Mouse (Mus musculus): ENCODE data around the gene 9430097D07Rik. TPM values are rescaled to one million over a fixed set of nuclear protein-coding genes. Genes with fewer than 3 reads are reported as not detected.

Gene 9430097D07Rik
- polyA plus RNA-seq, 1 experiment from 2014 or later, result 0.08 TPM

DNA sequence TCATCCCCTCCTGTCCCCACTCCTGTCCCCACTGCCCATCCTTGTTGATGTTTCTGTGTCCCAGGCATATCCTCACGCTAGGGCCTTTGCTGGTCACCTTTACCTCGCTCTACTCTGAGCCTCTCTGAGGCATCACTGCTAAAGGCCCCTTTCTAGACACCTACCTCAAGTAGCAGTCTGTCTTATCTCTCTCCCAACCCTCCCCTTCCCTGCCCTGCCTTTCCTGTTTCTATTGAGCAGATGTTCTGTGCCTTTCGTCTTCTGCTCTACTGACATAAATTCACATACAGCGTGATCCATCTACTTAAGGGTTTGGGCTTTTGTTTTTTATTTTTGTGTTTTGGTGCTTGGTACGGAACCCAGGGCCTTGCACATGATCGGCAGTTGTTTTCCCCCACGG lies 19.5 kb downstream of the 9430097D07Rik start:
- Histone ChIP-seq H3K4me2 (no peak overlapping the region), H3K9ac (no peak overlapping the region), H3K4me1 (replicated peaks) (peaks cover 11% of the 10 kb centered on the region), H3K27ac (no peak overlapping the region), H3K4me3 (no peak overlapping the region), H3K9me3 (replicated peaks) (no peaks in the 10 kb centered on the region), H3K36me3 (0 out of 2 replicates have a peak, but pooled peaks cover 6% of the 10 kb centered on the region), H3K27me3 (no peaks in the 10 kb centered on the region)
- WGBS, result 74% methylated on average over 7 of the region's 7 CpGs
- no peak for ATAC-seq (replicated peaks; ENCODE audit: insufficient number of reproducible peaks, insufficient read depth, low FRiP score, low read depth)

DNA sequence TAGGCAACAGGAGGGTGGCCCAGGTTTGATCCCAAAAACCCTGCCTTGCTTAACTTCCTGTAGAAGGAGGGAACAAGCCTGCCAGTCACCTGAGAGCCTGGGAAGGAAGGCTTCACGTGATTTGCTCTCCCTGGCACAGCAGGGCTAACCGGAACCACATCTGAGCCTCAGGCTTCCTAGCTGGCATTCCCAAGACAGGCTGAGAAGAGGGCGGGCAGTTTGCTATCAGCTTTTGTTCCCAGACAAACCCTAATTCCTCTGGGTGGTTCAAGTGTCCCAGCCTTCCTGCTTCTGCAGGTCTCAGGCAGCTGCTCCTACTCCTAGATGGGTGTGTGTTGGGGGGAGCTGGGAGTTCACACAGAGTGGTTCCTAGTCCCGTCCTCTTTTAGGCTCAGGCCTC lies 20.0 kb downstream of the 9430097D07Rik start:
- Histone ChIP-seq H3K9me3 (replicated peaks) (no peaks in the 10 kb centered on the region), H3K9ac (no peak overlapping the region), H3K27me3 (no peaks in the 10 kb centered on the region), H3K4me1 (replicated peaks) (peaks cover 15% of the 10 kb centered on the region), H3K4me2 (no peak overlapping the region), H3K27ac (0 out of 2 replicates have a peak overlapping the region, but pooled peaks have one; percentile 3), H3K4me3 (no peak overlapping the region), H3K36me3 (0 out of 2 replicates have a peak, but pooled peaks cover 6% of the 10 kb centered on the region)
- 38% methylated on average over 4 of the region's 4 CpGs for WGBS
- no peak for ATAC-seq (replicated peaks; ENCODE audit: insufficient number of reproducible peaks, insufficient read depth, low FRiP score, low read depth)

DNA sequence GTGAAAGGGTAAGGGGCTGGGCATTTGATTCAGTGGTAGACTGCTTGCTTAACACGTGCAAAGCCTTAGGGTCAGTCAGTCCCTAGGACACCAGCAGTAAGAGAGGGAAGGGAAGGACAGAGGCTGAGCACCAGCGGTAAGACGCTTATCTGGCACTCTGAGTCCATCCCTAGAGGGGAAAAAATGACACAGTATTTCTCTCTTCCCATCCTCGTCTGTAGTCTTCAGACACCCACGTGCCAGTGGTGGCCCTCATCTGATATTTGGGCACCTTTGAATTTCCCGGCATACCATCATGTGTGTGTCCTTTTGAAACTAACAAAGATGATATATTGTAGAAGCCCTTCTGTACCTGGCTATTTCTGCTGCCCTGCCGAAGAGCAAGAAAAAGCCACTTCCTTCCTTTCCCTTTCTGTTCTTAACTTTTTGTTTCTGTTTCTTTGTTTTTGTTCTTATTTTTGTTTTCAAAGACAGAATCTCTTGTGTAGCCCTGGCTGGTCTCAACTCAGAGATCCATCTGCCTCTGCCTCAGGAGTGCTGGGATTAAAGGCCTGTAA lies 21.8 kb downstream of the 9430097D07Rik start:
- WGBS, result 58% methylated on average over 7 of the region's 7 CpGs
- H3K4me2 ChIP-seq, result no peak overlapping the region
- ATAC-seq (replicated peaks; ENCODE audit: insufficient number of reproducible peaks, insufficient read depth, low FRiP score, low read depth), result no peak
- H3K27me3 ChIP-seq, result no peaks in the 10 kb centered on the region
- peaks cover 31% of the 10 kb centered on the region for H3K4me1 ChIP-seq (replicated peaks)
- H3K9me3 ChIP-seq (replicated peaks), result no peaks in the 10 kb centered on the region
- H3K27ac ChIP-seq, result no peak overlapping the region
- no peak overlapping the region for H3K4me3 ChIP-seq
- H3K9ac ChIP-seq, result no peak overlapping the region
- no peaks in the 10 kb centered on the region for H3K36me3 ChIP-seq

DNA sequence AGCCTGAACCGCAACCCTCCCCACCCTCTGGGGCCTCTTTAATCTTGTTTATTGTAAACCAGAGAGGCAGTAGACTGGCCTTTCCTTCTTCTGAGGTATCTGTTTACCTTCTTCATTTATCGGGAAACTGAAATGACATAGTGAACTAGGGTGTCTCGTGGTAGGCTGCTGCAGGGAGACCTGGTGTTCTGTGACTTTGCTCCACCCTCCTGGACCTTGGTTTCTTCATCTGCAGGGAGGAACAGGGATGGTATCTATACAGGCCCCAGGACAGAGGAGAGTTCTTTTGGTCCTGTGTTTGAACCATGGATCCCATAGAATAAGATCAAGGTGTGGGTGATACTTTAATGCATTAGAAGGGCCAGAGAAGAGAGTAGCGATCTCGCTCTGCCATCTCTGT lies 24.2 kb downstream of the 9430097D07Rik start:
- no peak overlapping the region for H3K9ac ChIP-seq
- no peaks in the 10 kb centered on the region for H3K9me3 ChIP-seq (replicated peaks)
- no peak overlapping the region for H3K4me2 ChIP-seq
- no peak overlapping the region for H3K4me3 ChIP-seq
- ATAC-seq (replicated peaks; ENCODE audit: insufficient number of reproducible peaks, insufficient read depth, low FRiP score, low read depth), result no peak
- 78% methylated on average over 5 of the region's 5 CpGs for WGBS
- H3K27ac ChIP-seq, result no peak overlapping the region
- no peaks in the 10 kb centered on the region for H3K27me3 ChIP-seq
- H3K36me3 ChIP-seq, result no peaks in the 10 kb centered on the region
- peaks cover 48% of the 10 kb centered on the region for H3K4me1 ChIP-seq (replicated peaks)

DNA sequence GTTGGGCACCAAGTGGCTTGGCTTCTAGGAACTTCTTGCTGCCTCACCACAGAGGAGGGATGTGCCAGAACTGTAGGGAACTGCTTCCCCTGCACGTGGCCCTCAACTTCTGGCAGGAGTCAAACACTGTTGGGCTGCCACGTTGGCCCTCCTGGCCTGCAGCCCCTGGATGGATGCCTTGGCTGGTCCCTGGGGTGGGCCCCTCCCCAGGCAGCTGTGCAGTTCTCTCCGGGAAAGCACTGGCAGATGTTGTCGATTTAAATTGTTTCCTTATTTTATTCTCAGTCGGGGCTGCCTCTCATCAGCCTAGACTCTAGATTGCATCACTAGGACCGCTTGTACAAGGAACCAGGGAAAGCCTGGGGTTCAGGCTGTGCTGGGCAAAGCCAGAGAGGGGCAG lies 25.7 kb downstream of the 9430097D07Rik start:
- Histone ChIP-seq H3K4me2 (no peak overlapping the region), H3K36me3 (no peaks in the 10 kb centered on the region), H3K27me3 (no peaks in the 10 kb centered on the region), H3K4me3 (no peak overlapping the region), H3K9ac (no peak overlapping the region), H3K4me1 (replicated peaks) (peaks cover 38% of the 10 kb centered on the region), H3K9me3 (replicated peaks) (no peaks in the 10 kb centered on the region), H3K27ac (no peak overlapping the region)
- WGBS, result 39% methylated on average over 6 of the region's 6 CpGs
- peak; percentile 61; the same call in 1 of the 2 replicates for ATAC-seq (replicated peaks; ENCODE audit: insufficient number of reproducible peaks, insufficient read depth, low FRiP score, low read depth)

DNA sequence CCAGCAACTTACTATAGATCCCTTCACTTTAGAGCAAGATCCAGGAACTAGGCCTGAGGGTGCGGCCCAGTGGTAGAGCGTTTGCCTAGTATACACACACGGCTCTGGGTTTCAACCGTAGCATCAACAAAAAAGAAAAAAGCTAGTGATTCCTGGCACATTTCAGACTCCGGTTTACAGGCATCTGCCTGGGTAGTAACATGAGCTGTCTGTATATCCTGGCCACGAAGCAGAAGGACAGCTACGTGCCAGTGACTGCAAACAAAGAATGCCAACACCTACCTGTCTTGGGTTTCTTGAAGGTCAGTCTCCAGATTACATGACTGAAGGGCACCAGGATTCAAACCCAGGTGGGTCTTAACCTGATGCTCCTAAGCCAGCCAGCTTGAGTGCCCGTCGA lies 26.3 kb downstream of the 9430097D07Rik start:
- Histone ChIP-seq H3K27ac (no peak overlapping the region), H3K4me3 (no peak overlapping the region), H3K9ac (no peak overlapping the region), H3K9me3 (replicated peaks) (no peaks in the 10 kb centered on the region), H3K27me3 (no peaks in the 10 kb centered on the region), H3K36me3 (no peaks in the 10 kb centered on the region), H3K4me1 (replicated peaks) (peaks cover 38% of the 10 kb centered on the region), H3K4me2 (no peak overlapping the region)
- WGBS, result 74% methylated on average over 9 of the region's 9 CpGs
- ATAC-seq (replicated peaks; ENCODE audit: insufficient number of reproducible peaks, insufficient read depth, low FRiP score, low read depth), result no peak

DNA sequence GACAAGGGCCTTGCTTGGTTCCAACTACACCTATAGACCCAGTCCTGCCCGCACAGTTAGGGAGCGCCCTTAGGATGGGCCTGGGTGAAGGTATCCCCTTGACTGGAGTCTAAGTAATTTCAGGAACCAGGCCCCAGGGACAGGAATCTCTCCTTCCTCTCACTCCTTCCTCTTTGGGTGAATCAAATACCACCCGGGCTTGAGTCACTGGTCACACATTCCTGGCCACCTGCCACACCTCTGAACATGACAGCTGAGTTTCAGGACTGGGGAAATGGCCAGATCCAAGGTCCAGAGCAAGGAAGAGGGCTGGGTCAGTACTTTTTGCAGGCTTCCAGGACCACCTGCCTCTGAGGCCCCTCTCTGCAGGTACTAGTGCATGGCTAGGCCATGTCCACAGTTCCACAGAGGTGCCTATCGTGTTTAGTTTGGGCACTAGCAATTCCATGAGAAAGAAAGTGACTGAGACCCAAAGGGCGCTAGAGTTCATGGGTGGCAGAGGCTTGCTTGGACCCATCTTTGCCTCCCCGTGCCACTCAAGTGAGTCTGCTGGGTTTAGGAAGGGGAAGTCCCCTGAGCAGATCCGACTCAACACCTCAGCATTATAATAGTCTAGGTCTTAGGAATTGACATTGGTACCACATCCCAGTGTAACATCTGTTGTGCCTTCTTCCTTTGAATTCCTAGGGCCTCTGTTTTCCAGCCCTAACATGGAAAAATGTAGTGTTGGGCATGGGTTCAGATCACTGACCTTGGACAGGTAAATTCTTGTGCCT lies 27.3 kb downstream of the 9430097D07Rik start:
- H3K36me3 ChIP-seq, result no peaks in the 10 kb centered on the region
- H3K27ac ChIP-seq, result no peak overlapping the region
- WGBS, result 82% methylated on average over 7 of the region's 7 CpGs
- H3K4me1 ChIP-seq (replicated peaks), result peaks cover 38% of the 10 kb centered on the region
- no peaks in the 10 kb centered on the region for H3K9me3 ChIP-seq (replicated peaks)
- H3K4me2 ChIP-seq, result no peak overlapping the region
- no peaks in the 10 kb centered on the region for H3K27me3 ChIP-seq
- H3K9ac ChIP-seq, result no peak overlapping the region
- H3K4me3 ChIP-seq, result no peak overlapping the region
- no peak for ATAC-seq (replicated peaks; ENCODE audit: insufficient number of reproducible peaks, insufficient read depth, low FRiP score, low read depth)

DNA sequence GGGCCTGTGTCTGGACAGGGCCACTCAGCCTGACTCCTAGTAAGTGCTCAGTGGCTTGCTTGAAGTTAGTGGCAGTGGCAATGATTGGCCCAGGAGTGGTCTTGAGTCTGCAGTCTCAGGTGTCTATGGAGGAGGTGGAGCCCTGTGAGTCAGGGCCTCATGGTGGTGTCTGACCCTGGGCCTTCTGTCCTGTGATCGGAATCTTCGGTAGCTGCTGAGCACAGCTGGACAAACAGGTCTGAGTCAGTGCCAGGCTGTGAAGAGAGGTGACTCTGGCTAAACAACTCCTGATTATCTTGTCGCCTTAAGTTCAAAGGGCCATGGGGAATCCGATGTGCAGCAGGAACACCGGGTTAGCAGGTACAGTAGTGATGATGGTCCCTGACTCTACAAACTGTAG lies 28.1 kb downstream of the 9430097D07Rik start:
- Histone ChIP-seq H3K36me3 (no peaks in the 10 kb centered on the region), H3K4me3 (no peak overlapping the region), H3K4me1 (replicated peaks) (peaks cover 45% of the 10 kb centered on the region), H3K4me2 (no peak overlapping the region), H3K9me3 (replicated peaks) (no peaks in the 10 kb centered on the region), H3K27me3 (no peaks in the 10 kb centered on the region), H3K9ac (no peak overlapping the region), H3K27ac (no peak overlapping the region)
- no peak for ATAC-seq (replicated peaks; ENCODE audit: insufficient number of reproducible peaks, insufficient read depth, low FRiP score, low read depth)
- WGBS, result 71% methylated on average over 5 of the region's 5 CpGs

DNA sequence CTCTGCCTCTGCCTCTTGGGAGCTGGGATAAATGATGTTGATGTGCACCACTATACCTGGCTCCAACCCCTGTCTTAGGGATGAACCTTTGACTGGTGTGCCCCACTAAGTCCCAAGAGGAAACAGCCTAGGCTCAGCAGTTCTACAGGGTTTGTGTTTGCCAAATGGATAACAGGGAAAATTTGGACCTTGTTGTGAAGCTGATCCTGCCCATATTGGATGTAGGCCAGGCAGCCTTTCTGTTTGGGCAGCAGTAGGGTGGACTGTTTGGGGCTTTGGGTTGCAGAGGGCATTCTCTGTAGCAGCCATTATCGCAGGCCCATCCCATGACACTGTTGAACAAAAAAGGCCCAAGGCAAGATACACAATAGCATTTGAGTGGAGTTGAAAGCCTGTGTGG lies 28.5 kb downstream of the 9430097D07Rik start:
- Histone ChIP-seq H3K9ac (no peak overlapping the region), H3K4me1 (replicated peaks) (peaks cover 48% of the 10 kb centered on the region), H3K4me2 (no peak overlapping the region), H3K4me3 (no peak overlapping the region), H3K27me3 (no peaks in the 10 kb centered on the region), H3K36me3 (no peaks in the 10 kb centered on the region), H3K27ac (no peak overlapping the region), H3K9me3 (replicated peaks) (no peaks in the 10 kb centered on the region)
- 89% methylated on average over 1 of the region's 1 CpGs for WGBS
- no peak for ATAC-seq (replicated peaks; ENCODE audit: insufficient number of reproducible peaks, insufficient read depth, low FRiP score, low read depth)

DNA sequence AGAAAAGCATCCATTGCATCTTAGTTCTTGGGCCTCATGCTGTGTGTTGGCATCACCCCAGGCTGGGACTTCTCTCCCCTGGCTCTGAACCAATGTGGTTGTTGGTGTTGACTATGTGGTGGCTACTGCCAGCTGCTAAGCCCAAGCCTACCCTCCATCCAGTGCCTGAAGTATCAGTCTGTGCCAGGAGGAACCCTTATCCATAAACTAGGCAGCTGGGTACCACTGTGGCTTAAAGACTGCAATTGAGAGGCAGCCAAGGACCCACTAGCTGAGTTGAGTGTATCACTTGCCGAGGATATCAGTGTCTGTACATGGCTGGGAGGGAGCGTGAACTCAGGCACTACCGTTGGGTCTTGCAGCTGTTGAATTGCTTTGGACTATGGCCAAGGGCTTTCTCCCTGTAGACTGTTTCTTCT lies 32.4 kb downstream of the 9430097D07Rik start:
- Histone ChIP-seq H3K4me2 (no peak overlapping the region), H3K4me1 (replicated peaks) (peaks cover 48% of the 10 kb centered on the region)

DNA sequence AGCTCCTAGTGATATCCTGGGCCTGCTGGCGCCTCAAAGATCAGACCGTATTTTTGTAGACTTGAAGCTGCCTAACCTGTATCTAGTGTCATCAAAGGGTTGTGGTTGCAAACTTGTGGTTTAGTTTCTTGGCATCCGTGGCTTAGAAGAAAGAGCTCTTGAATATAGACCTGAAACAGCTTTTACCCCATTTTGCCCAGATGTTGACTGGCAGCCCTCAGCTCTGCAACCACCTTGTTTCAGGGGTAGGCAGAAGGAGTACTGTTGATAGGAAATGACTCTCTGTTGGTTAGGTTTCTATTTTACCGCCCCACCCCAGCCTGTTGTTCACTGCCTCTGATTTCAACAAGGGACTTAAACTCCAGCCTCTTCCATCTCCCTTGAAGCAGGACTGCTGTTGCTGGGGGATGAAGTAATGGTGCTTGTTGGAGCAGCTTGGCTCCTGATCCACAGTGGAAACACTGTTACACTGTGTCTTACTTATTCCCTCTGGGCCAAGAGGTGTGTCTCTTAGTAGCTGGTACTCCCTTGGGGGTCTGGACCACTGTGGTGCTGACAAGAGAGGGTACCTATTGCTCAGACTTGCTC lies 33.4 kb downstream of the 9430097D07Rik start:
- WGBS, result 83% methylated on average over 4 of the region's 4 CpGs
- Histone ChIP-seq H3K9ac (no peak overlapping the region), H3K36me3 (no peaks in the 10 kb centered on the region), H3K4me2 (no peak overlapping the region), H3K4me1 (replicated peaks) (peaks cover 49% of the 10 kb centered on the region), H3K27me3 (no peaks in the 10 kb centered on the region), H3K27ac (no peak overlapping the region), H3K4me3 (no peak overlapping the region), H3K9me3 (replicated peaks) (no peaks in the 10 kb centered on the region)
- no peak for ATAC-seq (replicated peaks; ENCODE audit: insufficient number of reproducible peaks, insufficient read depth, low FRiP score, low read depth)

More for the DNA sequence above, 32.4 kb downstream of the 9430097D07Rik start:
- Histone ChIP-seq H3K4me3 (no peak overlapping the region), H3K27me3 (no peaks in the 10 kb centered on the region), H3K27ac (no peak overlapping the region), H3K9me3 (replicated peaks) (no peaks in the 10 kb centered on the region), H3K36me3 (no peaks in the 10 kb centered on the region), H3K9ac (no peak overlapping the region)
- 38% methylated on average over 3 of the region's 3 CpGs for WGBS
- ATAC-seq (replicated peaks; ENCODE audit: insufficient number of reproducible peaks, insufficient read depth, low FRiP score, low read depth), result no peak
